Mouse (Mus musculus) duodenum, adult 2 months (tissue): ENCODE measurements around the gene Olfr1461. TPM values are rescaled to one million over a fixed set of nuclear protein-coding genes. Genes with fewer than 3 reads are reported as not detected.

Source experiments
- polyA plus RNA-seq: library from polyadenylated mRNA; depleted of rRNA; stranded (reverse); fragments of >200 nt; gene quantifications from 2 replicates; pipeline ENCODE4 v1.2.3, GENCODE M21; 2012; ENCODE audit warnings: low replicate concordance; rRNA removed

Olfr1461 gene
- not detected in 2 replicates for polyA plus RNA-seq

DNA sequence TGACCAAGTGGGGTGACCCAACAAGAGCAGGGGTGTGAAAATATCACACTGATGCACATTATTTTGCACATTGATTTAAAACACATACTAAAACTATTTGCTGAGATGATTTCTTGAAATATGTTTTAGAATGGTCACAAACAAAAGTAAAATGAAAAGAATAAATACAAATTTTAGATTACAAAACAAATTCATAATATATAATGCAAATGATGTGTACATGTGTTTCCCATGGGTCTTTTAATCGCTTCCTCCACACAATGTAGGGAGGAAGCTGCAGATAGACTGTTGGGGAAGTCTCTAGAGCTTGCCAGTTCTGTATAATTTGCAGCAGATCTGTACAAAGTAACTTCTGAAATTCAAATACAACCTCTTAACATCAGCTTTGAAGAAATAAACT lies at the start of gene Olfr1461:
Olfr1461 (plus strand) TSS at position 301 of the 400 bp plus-strand sequence.

DNA sequence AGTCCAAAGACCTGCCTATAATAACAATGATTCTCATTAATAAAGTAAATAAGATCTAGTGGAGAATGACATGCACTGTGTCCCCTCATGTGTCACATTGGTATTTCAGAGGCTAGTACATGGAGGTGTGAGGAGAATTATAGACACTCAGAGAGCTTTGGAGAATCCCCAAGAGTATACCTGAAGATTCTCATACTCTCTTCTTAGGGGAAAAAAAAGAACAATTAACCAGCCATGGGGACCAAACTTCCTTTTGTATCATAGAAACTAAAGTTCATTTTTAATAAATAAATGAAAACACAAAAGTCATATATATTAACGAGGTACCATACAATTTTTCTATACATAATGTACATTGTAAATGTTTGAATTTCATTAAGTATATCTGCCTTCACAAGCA lies 13.4 kb upstream of the Olfr1461 start, which contains the start of gene Olfr1459:
Olfr1459 (minus strand) TSS at position 101 of the 400 bp plus-strand sequence.

GRCm38 (mm10) chr19:13185434-13185833 lies 22.6 kb downstream of the Olfr1461 start, which contains the start of gene Olfr1462:
Gene Olfr1462 (plus strand): TSS chr19:13185734.

Other genes starting within 250 kb of the Olfr1461 start
- not detected in 2 replicates for gene Olfr1448, start 238.6 kb upstream of the Olfr1461 start, polyA plus RNA-seq
- not detected in 2 replicates for gene Olfr1449, start 232.2 kb upstream of the Olfr1461 start, polyA plus RNA-seq
- not detected in 2 replicates for gene Olfr1450, start 212.7 kb upstream of the Olfr1461 start, polyA plus RNA-seq
- gene Olfr1451, start 168.0 kb upstream of the Olfr1461 start, polyA plus RNA-seq, result not detected in 2 replicates
- gene Olfr1453, start 134.7 kb upstream of the Olfr1461 start, polyA plus RNA-seq, result not detected in 2 replicates
- not detected in 2 replicates for gene Olfr1454, start 102.4 kb upstream of the Olfr1461 start, polyA plus RNA-seq
- gene Olfr1457, start 65.1 kb upstream of the Olfr1461 start, polyA plus RNA-seq, result not detected in 2 replicates
- not detected in 2 replicates for gene Olfr1458, start 56.2 kb upstream of the Olfr1461 start, polyA plus RNA-seq
- not detected in 2 replicates for gene Olfr1459, start 13.5 kb upstream of the Olfr1461 start, polyA plus RNA-seq
- gene Olfr1462, start 22.7 kb downstream of the Olfr1461 start, polyA plus RNA-seq, result not detected in 2 replicates
- gene Olfr1463, start 68.3 kb downstream of the Olfr1461 start, polyA plus RNA-seq, result not detected in 2 replicates
- gene Olfr1465, start 152.5 kb downstream of the Olfr1461 start, polyA plus RNA-seq, result not detected in 2 replicates
- gene Olfr1466, start 175.9 kb downstream of the Olfr1461 start, polyA plus RNA-seq, result not detected in 2 replicates
- not detected in 2 replicates for gene Olfr1467, start 199.2 kb downstream of the Olfr1461 start, polyA plus RNA-seq
- not detected in 2 replicates for gene Olfr1469, start 244.8 kb downstream of the Olfr1461 start, polyA plus RNA-seq